Mouse (Mus musculus) stomach, postnatal 0 days (tissue): Measurements from ENCODE around the gene Cdc40.

Experiments used
- CTCF ChIP-seq: IDR thresholded peaks from 2 replicates; pipeline ENCODE4 v1.5.1; 2016; ENCODE audit warnings: antibody characterized with exemption, low read depth, mild to moderate bottlenecking, moderate library complexity
- EP300 ChIP-seq: optimal IDR thresholded peaks from 2 replicates; pipeline ENCODE3; 2016; ENCODE audit warnings: antibody characterized with exemption

- TF ChIP-seq CTCF (no peak), EP300 (no peak)
Measured at GRCm38 (mm10) chr10:40851138-40851537, 32.0 kb downstream of the Cdc40 start.
